ENCODE assay signal across 7 mouse cellular contexts in genomic region chr4:155012788-155013187, GRCm38 (mm10). TPM values are rescaled to one million over a fixed set of nuclear protein-coding genes. Genes with fewer than 3 reads are reported as not detected.
DNase-seq lines count a peak whose midpoint lies in the region; ATAC-seq and TF ChIP-seq lines count a peak whose summit lies in the region.

No protein-coding gene starts in this region.

- no peaks in the 10 kb centered on the region for H3K4me1 ChIP-seq in G1E (ENCODE audit: insufficient read depth, low read depth, low read length)

- peak; percentile 66 for DNase-seq in G1E (ENCODE audit: low spot score)
- peak; percentile 76 for DNase-seq in adrenal gland, postnatal 10 days
- peak; percentile 59 for DNase-seq in embryo, embryonic 11.5 days (ENCODE audit: low read depth, low spot score)
- DNase-seq in heart, adult 9 months (ENCODE audit: low spot score in 2 of 2): peak; percentile 14 to 30
- DNase-seq in kidney, postnatal 25 days: peak; percentile 56 to 65
- peak; percentile 73 for DNase-seq in lung, postnatal 36 days
- peak; percentile 66 to 72 for DNase-seq in right cerebral cortex, postnatal 10 days (ENCODE audit: low spot score in 2 of 2)

- H3K9me3 ChIP-seq in G1E (replicated peaks): no peaks in the 10 kb centered on the region

- no peaks in the 10 kb centered on the region for H3K36me3 ChIP-seq in G1E (replicated peaks)

- no peak overlapping the region for H3K4me3 ChIP-seq in G1E (ENCODE audit: low read depth, low read length)

- H3K27me3 ChIP-seq in G1E (ENCODE audit: insufficient read depth, low read length): peaks cover 46% of the 10 kb centered on the region

- peak; percentile 73 for ATAC-seq in G1E (ENCODE audit: extremely low read depth, insufficient number of reproducible peaks, low FRiP score, poor library complexity, severe bottlenecking)

- peak; percentile 83 for TF ChIP-seq CTCF in G1E (IDR thresholded peaks at IDR 0.05; ENCODE audit: low read depth, low read length)

RNA-seq across cellular contexts. Expression of gene Plch2, which starts 43.8 kb away (rescaled TPM):
- 1.5 TPM in 2 replicates for total RNA-seq in G1E (2014; fragmentation: Nextera tagmentation)
- 0.22 and 0.35 TPM in 2 replicates for total RNA-seq in G1E (2017)
- polyA plus RNA-seq in G1E (2012): 0.54 and 0.61 TPM in 2 replicates
- total RNA-seq in adrenal gland, postnatal 10 days (2021): under 1 TPM; 0.27 to 0.79 TPM

RNA-seq across cellular contexts. Expression of gene Pank4, which starts 48.9 kb away (rescaled TPM):
- 33.4 and 39.3 TPM in 2 replicates for total RNA-seq in G1E (2014; fragmentation: Nextera tagmentation)
- 41.6 and 45.2 TPM in 2 replicates for total RNA-seq in G1E (2017)
- 30.0 and 34.2 TPM in 2 replicates for polyA plus RNA-seq in G1E (2012)
- total RNA-seq in adrenal gland, postnatal 10 days (2021): 10 to 100 TPM; 23.1 to 35.2 TPM

RNA-seq across cellular contexts. Expression of gene Hes5, which starts 52.1 kb away (rescaled TPM):
- not detected in 2 replicates for total RNA-seq in G1E (2014; fragmentation: Nextera tagmentation)
- total RNA-seq in G1E (2017): not detected in 2 replicates
- polyA plus RNA-seq in G1E (2012): not detected in 2 replicates
- under 1 TPM in 1 of 2 experiments, not detected in 1; 0.76 TPM for total RNA-seq in adrenal gland, postnatal 10 days (2021)

RNA-seq across cellular contexts. Expression of gene Pex10, which starts 54.0 kb away (rescaled TPM):
- total RNA-seq in G1E (2014; fragmentation: Nextera tagmentation) (15.9 and 21.1 TPM in 2 replicates), G1E (2017) (23.2 and 23.4 TPM in 2 replicates)
- polyA plus RNA-seq in G1E (2012): 30.3 and 40.2 TPM in 2 replicates
- 10 to 100 TPM; 21.8 to 30.1 TPM for total RNA-seq in adrenal gland, postnatal 10 days (2021)

Comparison
In these comparisons a context has a peak if more than half of its experiments do, and no peak if none do; other contexts are left out.
1. DNase-seq: peak in every context shown above with its lines; median percentile 76 in adrenal gland, postnatal 10 days; 73 in lung, postnatal 36 days; 69 in right cerebral cortex, postnatal 10 days; 66 in G1E; 60 in kidney, postnatal 25 days; 59 in embryo, embryonic 11.5 days; 22 in heart, adult 9 months.